Mouse (Mus musculus): ENCODE measurements around the gene Pbld1.

Pbld1 gene

GRCm38 (mm10) chr10:63059862-63060261 lies at the start of gene Pbld1:
TSS of gene Pbld1 (plus strand) at chr10:63060162.
- no peak for DNase-seq

- DNase-seq, result no peak
These were observed 49.7 kb upstream of the Pbld1 start for GRCm38 (mm10) chr10:63010268-63010667.

- no peak for DNase-seq
These were observed 48.4 kb upstream of the Pbld1 start for GRCm38 (mm10) chr10:63011556-63011955.

- DNase-seq, result no peak
These were observed 46.5 kb upstream of the Pbld1 start for GRCm38 (mm10) chr10:63013476-63013875.

GRCm38 (mm10) chr10:63014168-63014567 lies 45.8 kb upstream of the Pbld1 start:
- no peak for DNase-seq

GRCm38 (mm10) chr10:63019304-63019703 lies 40.7 kb upstream of the Pbld1 start:
- DNase-seq, result no peak

- no peak for DNase-seq
These were observed 38.3 kb upstream of the Pbld1 start for GRCm38 (mm10) chr10:63021702-63022101.

GRCm38 (mm10) chr10:63022541-63023120 lies 37.3 kb upstream of the Pbld1 start:
- no peak for DNase-seq

DNA sequence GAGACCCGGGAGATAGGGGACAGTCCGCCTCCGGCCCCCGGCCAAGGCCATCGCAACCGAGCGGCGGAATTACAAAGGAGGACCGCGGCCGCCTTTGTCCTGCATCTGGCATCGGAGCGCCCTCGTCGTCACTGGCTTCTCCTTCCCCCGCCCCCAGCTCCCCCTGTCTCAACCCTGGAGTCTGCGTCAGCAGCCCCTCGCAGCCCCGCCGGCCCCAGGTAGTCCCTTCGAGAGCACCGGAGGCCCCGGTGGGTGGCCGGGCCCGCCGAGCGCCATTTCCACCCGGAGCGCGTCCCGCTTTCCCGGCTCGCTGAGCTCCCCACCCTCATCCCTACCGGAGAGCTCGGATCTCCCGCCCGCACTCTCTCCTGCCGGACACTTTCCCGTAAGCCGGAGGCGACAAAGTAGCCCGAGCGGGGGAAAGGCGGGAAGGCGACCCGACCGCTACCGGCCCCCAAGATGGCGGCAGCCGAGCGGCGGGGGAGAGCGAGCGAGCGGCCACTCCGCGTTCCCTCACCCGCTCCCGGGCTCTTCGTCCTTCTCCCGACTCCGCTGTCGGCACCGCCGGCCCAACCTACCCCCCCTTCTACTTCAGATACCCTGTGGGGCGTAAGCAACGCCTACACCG lies 36.7 kb upstream of the Pbld1 start:
- DNase-seq, result peak; percentile 69

GRCm38 (mm10) chr10:63023749-63024579 lies 36.0 kb upstream of the Pbld1 start, which contains the start of the genes Hnrnph3 and Pbld2:
TSS of gene Hnrnph3 (minus strand) at chr10:63024217.
TSS of gene Pbld2 (plus strand) at chr10:63024315.
- peak; percentile 98 for DNase-seq

DNA sequence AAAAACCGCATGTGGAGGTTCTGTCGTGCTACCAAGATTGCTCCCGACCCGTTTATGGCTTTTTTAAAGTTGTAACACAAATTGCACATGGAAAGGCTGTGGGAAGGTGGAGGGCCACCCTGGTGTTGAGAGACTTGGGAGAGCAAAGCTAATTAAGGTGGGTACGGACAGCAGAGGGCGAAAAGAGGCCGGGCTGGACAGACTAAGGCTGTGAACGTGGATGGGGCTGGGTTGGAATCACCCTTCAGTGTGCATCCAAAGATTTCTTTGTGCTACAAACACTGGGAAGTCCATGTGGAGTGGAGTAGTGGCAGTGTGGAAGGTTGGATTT lies 35.4 kb upstream of the Pbld1 start:
- peak; percentile 86 for DNase-seq

DNA sequence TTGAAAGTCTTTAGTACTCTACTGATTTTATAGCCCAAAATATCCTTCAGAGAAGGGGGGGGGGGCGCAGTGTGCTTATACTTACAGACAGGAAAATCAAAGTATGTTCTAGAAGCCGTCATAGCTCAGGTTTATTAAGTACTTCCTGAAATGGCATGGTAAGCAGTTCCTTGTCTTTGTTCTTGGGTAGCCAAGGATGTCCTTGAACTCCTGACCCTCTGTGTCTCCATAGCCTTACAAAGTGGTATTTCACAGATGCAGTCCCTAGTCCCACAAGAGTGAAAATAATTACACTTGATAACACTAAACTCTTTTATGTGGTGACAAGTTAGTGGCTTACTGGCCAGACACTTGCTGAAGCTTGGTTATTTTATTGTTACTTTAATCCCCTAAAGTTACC lies 34.9 kb upstream of the Pbld1 start:
- peak; percentile 50 for DNase-seq

GRCm38 (mm10) chr10:63025491-63026011 lies 34.4 kb upstream of the Pbld1 start:
- no peak for DNase-seq

DNA sequence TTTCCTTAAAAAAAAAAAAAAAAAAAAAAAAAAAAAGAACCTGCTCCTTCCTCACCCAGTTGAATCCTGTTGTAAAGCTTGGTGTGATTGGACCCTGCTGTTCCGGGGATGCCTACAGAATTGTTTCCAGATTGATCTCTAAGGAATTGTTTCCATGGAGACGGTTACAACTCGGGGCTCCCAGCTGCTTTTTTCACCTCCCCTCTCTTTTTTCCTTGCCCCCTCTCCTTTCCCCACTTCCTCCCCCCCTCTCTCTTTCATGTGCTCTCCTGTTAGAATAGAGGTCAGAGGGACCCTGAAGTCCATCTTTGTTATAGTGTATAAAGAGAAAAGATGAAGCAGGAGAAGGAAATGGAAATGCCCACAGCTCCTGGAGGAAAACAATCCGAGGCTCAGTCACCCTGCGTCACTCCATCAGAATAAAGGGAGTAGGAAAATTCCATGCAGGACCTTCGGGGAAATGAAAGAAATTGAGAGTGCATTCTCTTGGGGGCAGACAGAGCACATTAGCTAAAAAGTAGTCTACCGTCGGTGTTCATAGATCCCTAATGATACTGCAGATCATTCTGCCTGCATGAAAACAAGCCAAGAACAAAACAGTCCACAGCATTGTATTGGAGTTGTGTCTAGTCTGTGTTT lies 33.7 kb upstream of the Pbld1 start:
- no peak for DNase-seq

DNA sequence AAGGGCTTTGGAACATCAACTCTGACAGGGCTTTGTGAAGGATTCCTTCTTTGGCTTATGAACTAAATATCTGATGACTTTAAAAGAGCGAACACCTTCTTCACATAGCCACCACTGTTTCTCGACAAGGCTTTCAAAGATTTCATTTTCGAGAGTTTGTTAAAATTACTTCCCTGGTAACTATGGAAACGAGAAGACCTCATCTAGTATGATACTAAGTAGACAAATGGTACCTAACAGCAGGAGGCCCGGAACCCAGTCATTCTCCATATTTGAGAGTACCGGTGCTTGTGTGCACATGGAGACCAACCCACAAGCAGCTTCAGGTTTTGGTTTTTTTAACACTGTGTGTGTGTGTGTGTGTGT lies 33.2 kb upstream of the Pbld1 start:
- no peak for DNase-seq

- no peak for DNase-seq
These were observed 32.4 kb upstream of the Pbld1 start for GRCm38 (mm10) chr10:63027376-63028161.

DNA sequence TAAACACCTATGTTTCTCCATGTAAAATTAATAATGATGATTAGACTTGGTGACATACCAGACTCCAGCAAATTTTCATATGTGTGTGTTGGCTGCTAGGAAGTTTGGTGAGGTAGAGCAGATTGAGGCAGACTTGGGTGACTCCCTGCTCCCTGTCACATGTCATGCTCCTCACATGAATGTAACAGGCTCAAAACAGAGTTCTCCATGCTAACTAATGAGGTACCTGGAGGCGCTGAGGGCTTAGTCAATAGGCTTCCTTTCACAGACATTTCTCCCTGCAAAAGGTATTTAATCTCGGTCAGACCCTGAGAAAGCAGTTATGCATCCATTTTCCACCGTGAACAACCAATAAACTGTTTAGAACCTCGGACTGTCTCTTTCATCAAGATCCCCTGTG lies 31.6 kb upstream of the Pbld1 start:
- no peak for DNase-seq

- DNase-seq, result no peak
These were observed 27.7 kb upstream of the Pbld1 start for GRCm38 (mm10) chr10:63032267-63032666.

- no peak for DNase-seq
These were observed 27.0 kb upstream of the Pbld1 start for GRCm38 (mm10) chr10:63032956-63033355.

- DNase-seq, result no peak
These were observed 21.2 kb upstream of the Pbld1 start for GRCm38 (mm10) chr10:63038571-63039320.

DNA sequence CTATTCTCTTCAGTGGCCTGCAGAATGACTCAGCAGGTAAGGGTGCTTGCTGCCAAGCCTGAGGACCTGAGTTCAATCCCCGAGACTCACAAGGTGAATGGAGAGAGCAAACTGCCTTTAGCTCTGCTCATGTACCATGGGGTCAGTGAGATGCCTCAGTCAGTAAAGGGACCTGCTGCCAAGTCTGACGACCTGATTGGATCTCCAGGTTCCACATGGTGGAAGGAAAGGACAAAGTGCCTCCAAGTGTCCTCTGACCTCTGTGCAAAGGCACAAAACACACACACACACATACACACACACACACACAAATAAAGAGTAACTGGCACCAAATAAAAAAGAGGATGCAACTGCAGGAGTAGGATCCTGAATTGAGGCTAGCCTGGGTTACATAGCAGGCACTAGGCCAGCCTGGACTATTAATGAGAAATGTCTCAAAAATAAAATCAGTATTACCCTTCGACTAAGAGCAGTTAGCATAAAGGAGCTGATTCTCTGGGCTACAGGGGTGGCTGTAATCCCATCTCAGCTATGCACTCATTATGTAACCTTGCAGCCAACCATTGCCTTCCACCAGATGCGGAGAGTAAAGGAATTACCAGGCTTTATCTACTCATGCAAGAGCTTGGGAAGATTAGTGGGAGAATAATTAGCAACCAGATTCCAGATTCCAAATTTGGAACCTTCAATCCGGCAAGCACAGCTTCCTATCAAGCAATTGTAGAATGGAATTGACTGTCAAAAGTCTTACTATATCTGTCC lies 19.9 kb upstream of the Pbld1 start:
- DNase-seq, result no peak
